Mouse (Mus musculus): Measurements from ENCODE around the gene Jmjd6. TPM values are rescaled to one million over a fixed set of nuclear protein-coding genes. Genes with fewer than 3 reads are reported as not detected.
A peak's percentile ranks its signal among the peaks of the same experiment; 100 is the strongest.

Jmjd6 gene
- total RNA-seq (2015; ENCODE audit: low replicate concordance) (12.5 and 24.2 TPM in 2 replicates), total RNA-seq (2017; ENCODE audit: low replicate concordance) (10.7 and 13.9 TPM in 2 replicates)

GRCm38 (mm10) chr11:116843261-116844233 lies at the start of gene Jmjd6, which contains the start of gene Mettl23:
Gene Jmjd6, minus strand, starts transcription at chr11:116843449.
Gene Mettl23, plus strand, starts transcription at chr11:116843278.
- ATAC-seq (replicated peaks; ENCODE audit: low FRiP score, poor library complexity, severe bottlenecking): peak; percentile 96

DNA sequence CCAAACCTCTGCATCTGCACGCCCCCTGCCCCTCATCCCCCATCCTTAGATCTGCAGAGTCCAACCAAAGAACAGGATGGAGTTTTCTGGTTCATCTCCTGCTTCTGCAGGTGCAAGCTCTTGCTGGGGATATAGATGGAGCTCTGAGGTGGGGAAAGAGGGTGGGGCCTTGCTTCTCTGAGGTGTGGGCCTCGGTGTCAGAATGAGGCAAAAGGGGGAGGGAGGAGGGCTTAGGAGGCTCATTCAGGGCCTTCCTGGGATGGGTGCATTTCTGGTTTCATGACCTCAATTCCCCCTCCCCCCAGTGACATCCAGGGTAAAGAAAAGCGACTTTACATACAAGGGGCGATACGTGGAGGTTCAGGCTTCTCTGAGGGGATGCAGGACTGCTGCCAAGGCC lies 43.9 kb upstream of the Jmjd6 start:
- ATAC-seq (replicated peaks; ENCODE audit: low FRiP score, poor library complexity, severe bottlenecking): no peak

- ATAC-seq (replicated peaks; ENCODE audit: low FRiP score, poor library complexity, severe bottlenecking): peak; percentile 88
These were observed 42.3 kb upstream of the Jmjd6 start for GRCm38 (mm10) chr11:116885275-116886151.

GRCm38 (mm10) chr11:116884061-116884460 lies 40.8 kb upstream of the Jmjd6 start:
- ATAC-seq (replicated peaks; ENCODE audit: low FRiP score, poor library complexity, severe bottlenecking): no peak

- no peak for ATAC-seq (replicated peaks; ENCODE audit: low FRiP score, poor library complexity, severe bottlenecking)
These were observed 39.2 kb upstream of the Jmjd6 start for GRCm38 (mm10) chr11:116882446-116882845.

- no peak for ATAC-seq (replicated peaks; ENCODE audit: low FRiP score, poor library complexity, severe bottlenecking)
These were observed 38.2 kb upstream of the Jmjd6 start for GRCm38 (mm10) chr11:116881440-116881839.

- ATAC-seq (replicated peaks; ENCODE audit: low FRiP score, poor library complexity, severe bottlenecking): no peak
These were observed 37.6 kb upstream of the Jmjd6 start for GRCm38 (mm10) chr11:116880839-116881238.

DNA sequence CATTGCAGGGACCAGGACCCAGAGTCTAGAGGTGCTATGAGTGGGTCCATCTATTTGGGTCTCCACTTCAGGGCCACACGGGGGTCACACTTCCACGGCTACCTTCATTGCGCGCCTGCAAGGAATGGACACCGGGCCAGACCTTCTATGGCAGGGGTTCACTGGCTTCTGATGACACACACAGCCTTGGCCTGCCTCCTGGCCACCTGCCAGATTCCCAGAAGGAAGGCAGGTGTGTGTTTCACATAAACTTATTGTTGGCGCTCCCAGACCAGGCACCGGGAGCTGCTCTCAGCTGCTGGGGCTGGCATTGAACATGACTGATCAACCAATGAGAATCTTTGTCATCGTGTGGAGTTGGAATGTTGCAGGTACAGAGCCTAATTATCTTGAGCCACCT lies 35.2 kb upstream of the Jmjd6 start:
- no peak for ATAC-seq (replicated peaks; ENCODE audit: low FRiP score, poor library complexity, severe bottlenecking)

DNA sequence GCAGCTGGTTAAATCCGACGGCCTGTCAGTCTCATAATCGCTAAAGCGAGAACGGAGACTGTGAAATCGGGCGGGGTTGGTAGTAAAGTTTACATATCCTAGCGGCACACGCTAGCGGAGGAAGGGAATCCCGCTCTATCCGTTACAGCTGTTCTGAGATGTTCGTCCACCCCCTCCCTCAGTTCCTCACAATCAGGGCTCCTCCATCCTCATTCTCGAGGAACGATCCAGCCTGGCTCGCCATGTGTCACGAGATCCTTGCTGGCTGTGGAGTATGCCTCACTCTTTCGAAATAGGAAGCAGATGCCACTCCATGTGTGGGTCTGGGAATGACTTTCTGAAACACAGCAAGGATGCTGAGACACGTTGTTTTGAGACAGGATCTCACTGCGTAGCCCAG lies 30.7 kb upstream of the Jmjd6 start:
- no peak for ATAC-seq (replicated peaks; ENCODE audit: low FRiP score, poor library complexity, severe bottlenecking)

DNA sequence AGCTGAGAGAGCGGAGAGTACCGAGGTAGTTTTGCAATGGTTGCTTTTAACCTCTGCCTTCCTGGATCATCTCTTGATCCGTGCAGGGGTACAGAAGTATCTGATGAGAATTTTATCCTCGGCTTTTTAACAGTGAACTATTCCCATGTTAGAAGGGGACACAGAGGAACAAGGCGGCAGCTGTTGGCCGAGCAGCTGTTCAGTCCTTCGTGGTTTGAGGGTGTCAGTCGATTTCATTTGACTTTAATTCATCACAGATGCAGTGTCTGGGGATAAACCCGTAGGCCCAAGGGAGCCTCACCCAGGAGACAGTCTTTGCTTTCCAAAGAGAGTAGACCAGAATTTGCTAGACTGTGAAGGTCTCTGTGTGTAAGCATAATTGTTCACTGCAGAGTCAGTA lies 28.3 kb upstream of the Jmjd6 start:
- ATAC-seq (replicated peaks; ENCODE audit: low FRiP score, poor library complexity, severe bottlenecking): no peak

GRCm38 (mm10) chr11:116869641-116870040 lies 26.4 kb upstream of the Jmjd6 start:
- no peak for ATAC-seq (replicated peaks; ENCODE audit: low FRiP score, poor library complexity, severe bottlenecking)

- ATAC-seq (replicated peaks; ENCODE audit: low FRiP score, poor library complexity, severe bottlenecking): no peak
These were observed 26.0 kb upstream of the Jmjd6 start for GRCm38 (mm10) chr11:116869223-116869622.

DNA sequence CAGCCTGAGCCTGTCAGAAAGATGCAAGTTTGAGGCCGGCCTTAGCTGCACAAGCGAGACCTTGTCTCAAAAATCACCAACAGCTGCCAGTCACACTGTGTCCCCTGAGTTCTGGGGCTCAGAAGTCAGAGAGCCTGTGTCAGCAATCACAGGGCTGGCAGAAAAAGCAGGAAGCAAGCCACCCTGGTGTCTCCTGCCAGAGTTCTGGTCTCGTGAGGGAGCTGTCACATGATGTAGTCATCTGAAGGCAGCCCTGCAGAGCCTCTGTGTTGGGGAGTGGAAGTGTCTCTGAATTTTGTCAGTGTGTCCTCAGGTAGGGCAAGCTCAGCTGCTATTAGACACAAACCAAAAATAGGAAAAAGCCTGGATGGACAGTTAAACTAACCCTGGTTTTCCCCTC lies 24.9 kb upstream of the Jmjd6 start:
- no peak for ATAC-seq (replicated peaks; ENCODE audit: low FRiP score, poor library complexity, severe bottlenecking)

DNA sequence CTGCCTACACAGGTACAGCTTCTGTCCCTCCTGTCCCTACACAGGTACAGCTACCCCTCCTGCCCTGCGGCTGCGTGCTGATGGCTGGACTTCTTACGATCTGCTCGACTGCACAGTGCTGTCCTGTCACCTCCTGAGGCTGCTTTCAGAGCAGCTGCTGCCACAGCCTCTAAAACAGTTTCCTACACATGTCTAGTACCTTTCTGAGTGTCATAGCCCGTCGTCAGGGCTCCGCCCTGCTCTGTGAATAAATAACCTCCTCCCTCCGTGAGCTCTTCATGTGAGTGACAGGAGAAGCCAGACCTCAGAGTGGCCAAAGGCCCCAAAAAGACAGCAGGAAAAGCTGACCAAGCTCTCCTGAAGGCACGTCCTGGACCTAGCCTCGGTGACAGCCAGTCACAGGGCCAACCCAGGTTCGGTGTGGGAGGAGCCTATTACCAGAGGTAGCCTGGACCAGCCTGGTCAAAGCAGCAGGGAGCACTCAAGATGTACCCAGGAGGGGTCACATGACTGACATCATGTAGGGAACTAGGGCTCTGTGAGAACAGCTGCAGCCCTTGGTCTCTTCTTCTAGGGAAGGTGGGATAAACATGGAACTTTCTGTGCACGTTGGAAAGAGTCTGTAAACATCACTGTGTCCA lies 22.8 kb upstream of the Jmjd6 start:
- ATAC-seq (replicated peaks; ENCODE audit: low FRiP score, poor library complexity, severe bottlenecking): no peak

GRCm38 (mm10) chr11:116864444-116864843 lies 21.2 kb upstream of the Jmjd6 start:
- ATAC-seq (replicated peaks; ENCODE audit: low FRiP score, poor library complexity, severe bottlenecking): no peak

- ATAC-seq (replicated peaks; ENCODE audit: low FRiP score, poor library complexity, severe bottlenecking): no peak
These were observed 14.1 kb upstream of the Jmjd6 start for GRCm38 (mm10) chr11:116857183-116857850.

DNA sequence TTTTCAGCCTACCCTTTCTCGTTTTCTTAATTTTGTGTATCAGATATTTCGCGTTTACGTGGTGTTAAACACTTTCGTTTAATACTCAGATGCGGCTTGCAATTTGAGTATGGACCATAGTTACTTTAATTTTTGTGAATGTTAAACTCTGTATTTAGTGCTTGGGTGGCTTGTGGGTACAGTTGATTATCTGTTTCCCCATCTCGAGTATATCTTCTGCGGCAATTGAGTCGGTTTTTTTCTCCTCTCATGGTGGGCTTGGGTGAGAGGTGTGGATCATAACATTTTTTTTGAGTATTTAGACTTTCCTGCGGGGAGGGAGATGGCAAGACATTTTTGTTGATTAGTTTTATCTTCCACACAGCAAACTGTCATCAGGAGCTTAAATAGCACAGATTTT lies 11.0 kb upstream of the Jmjd6 start:
- ATAC-seq (replicated peaks; ENCODE audit: low FRiP score, poor library complexity, severe bottlenecking): no peak

DNA sequence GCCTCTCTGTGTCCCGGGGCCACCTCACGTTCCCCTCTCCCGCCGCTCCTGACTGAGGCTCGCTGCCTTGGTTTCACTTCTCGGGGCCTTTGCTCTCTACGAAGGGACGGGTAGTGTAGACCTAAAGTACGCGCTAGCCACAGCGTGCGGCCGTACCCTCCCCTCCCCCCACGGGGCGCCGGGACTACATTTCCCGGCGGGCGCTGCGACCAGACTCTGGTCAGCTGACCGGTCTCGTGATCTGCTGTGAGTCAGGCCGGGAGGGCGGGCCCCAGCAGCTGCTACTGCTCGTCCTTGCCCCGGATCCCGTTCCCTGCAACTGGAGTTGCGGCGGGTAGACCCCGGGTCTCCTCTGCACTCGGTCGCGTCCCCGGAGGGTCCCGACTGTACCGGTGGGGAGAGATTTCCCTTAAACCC lies 10.3 kb upstream of the Jmjd6 start:
- peak; percentile 87 for ATAC-seq (replicated peaks; ENCODE audit: low FRiP score, poor library complexity, severe bottlenecking)

DNA sequence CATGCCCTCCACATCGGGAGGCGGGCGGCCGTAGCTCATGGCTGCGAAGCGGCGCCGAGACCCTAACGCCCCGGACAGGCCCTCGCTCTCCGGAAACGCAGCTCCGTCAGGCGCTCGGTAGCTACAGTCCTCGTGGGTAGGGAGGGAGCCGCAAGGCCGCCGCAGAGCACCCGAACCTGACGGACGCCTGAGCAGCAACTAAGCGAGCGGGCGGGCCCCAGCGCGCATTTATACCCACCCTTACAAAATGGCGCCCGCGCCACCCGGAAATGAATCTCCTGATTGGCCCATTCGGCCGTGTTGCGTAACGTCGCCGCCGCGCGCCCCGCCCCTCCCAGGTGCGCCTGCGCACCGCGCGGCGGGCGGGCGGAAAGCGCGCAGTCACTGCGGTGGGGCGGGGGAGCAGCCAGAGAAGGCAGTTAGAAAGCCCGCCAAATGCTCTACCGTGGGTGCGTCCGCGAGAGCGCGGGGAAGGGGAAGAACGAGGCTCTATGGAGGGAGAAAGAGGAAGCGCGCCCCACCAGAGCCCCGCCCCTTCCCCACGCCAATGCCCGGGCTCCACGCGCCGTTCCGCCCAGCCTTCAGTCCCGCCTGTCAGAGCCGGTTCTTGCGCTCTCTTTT lies 9.8 kb upstream of the Jmjd6 start, which contains the start of gene Srsf2:
Srsf2 (minus strand) TSS at position 204 of the 621 bp plus-strand sequence.
- ATAC-seq (replicated peaks; ENCODE audit: low FRiP score, poor library complexity, severe bottlenecking): peak; percentile 75
